ENCODE assay signal across 14 mouse cellular contexts in the genomic region with DNA sequence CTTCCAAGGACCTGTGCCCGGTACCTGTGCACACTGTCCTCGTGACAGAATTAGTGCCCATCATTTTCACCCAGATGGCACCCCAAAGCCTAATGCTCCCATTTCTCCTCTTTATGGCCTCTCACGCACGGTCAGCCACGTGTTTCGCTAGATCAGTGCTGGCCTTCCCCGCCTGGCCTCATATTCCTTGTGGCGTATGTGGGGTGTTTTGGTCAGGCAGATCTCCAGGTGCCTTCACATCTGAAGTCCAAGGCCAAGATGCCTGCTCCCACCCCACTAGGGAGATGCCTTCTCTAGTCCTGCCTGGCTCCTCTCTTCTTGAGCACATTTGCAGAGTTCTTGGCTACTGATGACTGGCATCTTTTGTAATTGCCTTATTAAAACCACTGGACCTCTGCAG.
"Had no signal": no experiment of that assay in that cellular context is flagged by ENCODE, and none has a peak within 500 bp of the region (broad histone marks: within the 10 kb centered on the region; RNA-seq: fewer than 3 reads in every experiment).

No protein-coding gene starts in this region.

- DNase-seq: kidney, postnatal 25 days; liver; liver, embryonic 13.5 days; liver, postnatal 0 days; right cerebral cortex, postnatal 14 days; thymus, adult 2 months; thymus, postnatal 25 days had no signal

- ATAC-seq: inflammation-experienced regulatory T-cells, adult 6 months; intestine, postnatal 0 days; liver, postnatal 0 days; midbrain, embryonic 15.5 days had no signal

- H3K4me1 ChIP-seq: limb, embryonic 12.5 days; liver, embryonic 13.5 days; lung, embryonic 15.5 days; midbrain, embryonic 15.5 days; stomach, embryonic 15.5 days had no signal

- H3K27me3 ChIP-seq: limb, embryonic 12.5 days; liver, embryonic 13.5 days; lung, embryonic 15.5 days; midbrain, embryonic 15.5 days; stomach, embryonic 15.5 days had no signal

- H3K4me3 ChIP-seq: left cerebral cortex, adult 2 months; limb, embryonic 12.5 days; liver, embryonic 13.5 days; lung, embryonic 15.5 days; midbrain, embryonic 15.5 days; stomach, embryonic 15.5 days had no signal

- H3K4me2 ChIP-seq: limb, embryonic 12.5 days; liver, embryonic 13.5 days; lung, embryonic 15.5 days; midbrain, embryonic 15.5 days; stomach, embryonic 15.5 days had no signal

- H3K36me3 ChIP-seq: limb, embryonic 12.5 days; liver, embryonic 13.5 days; lung, embryonic 15.5 days; midbrain, embryonic 15.5 days; stomach, embryonic 15.5 days had no signal

- H3K27ac ChIP-seq: left cerebral cortex, adult 2 months; limb, embryonic 12.5 days; liver, embryonic 13.5 days; lung, embryonic 15.5 days; midbrain, embryonic 15.5 days; stomach, embryonic 15.5 days had no signal

- H3K9ac ChIP-seq: limb, embryonic 12.5 days; liver, embryonic 13.5 days; liver, postnatal 0 days; lung, embryonic 15.5 days; midbrain, embryonic 15.5 days; stomach, embryonic 15.5 days had no signal

- H3K9me3 ChIP-seq: limb, embryonic 12.5 days; liver, embryonic 13.5 days; lung, embryonic 15.5 days; midbrain, embryonic 15.5 days; stomach, embryonic 15.5 days had no signal
